Mouse (Mus musculus) hindbrain, postnatal 0 days (tissue): ENCODE measurements around the gene Cmtm4. TPM values are rescaled to one million over a fixed set of nuclear protein-coding genes. Genes with fewer than 3 reads are reported as not detected.

Source experiments
- ATAC-seq: fragments of 200-750 bp; cut with Nextera tagmentation; 2 replicates; pipeline ENCODE4 v1.8.0; 2017; ENCODE audit warnings: mild to moderate bottlenecking, moderate TSS enrichment, moderate library complexity
- DNase-seq: peaks from one replicate; pipeline ENCODE4 v3.0.0-alpha.2; 2015; ENCODE audit warnings: low spot score
- H3K27ac ChIP-seq: fragments of 300-500 bp; sonication (generic); 2 replicates; pipeline ENCODE4 v1.5.1; 2014; ENCODE audit warnings: mild to moderate bottlenecking
- H3K27me3 ChIP-seq: fragments of 300-500 bp; sonication (generic); 2 replicates; pipeline ENCODE4 v1.6.1; 2014; ENCODE audit warnings: low read length, mixed read lengths; ENCODE audit not compliant: insufficient read depth
- H3K36me3 ChIP-seq: fragments of 300-500 bp; sonication (generic); 2 replicates; pipeline ENCODE4 v1.6.1; 2014; ENCODE audit warnings: low read length, mixed read lengths; ENCODE audit not compliant: insufficient read depth
- H3K4me1 ChIP-seq: fragments of 300-500 bp; sonication (generic); 2 replicates; pipeline ENCODE4 v1.6.1; 2014; ENCODE audit warnings: antibody characterized with exemption, low read length, mixed read lengths; ENCODE audit not compliant: insufficient read depth
- H3K4me2 ChIP-seq: fragments of 300-500 bp; sonication (generic); 2 replicates; pipeline ENCODE4 v1.6.1; 2014; ENCODE audit warnings: low read depth, mild to moderate bottlenecking, low read length, moderate library complexity, mixed read lengths
- H3K4me3 ChIP-seq: fragments of 300-500 bp; sonication (generic); 2 replicates; pipeline ENCODE4 v1.5.1; 2014; ENCODE audit warnings: low read length
- H3K9ac ChIP-seq: fragments of 300-500 bp; sonication (generic); replicated peaks from 2 replicates; pipeline ENCODE4 v1.6.1; 2014; ENCODE audit warnings: mild to moderate bottlenecking, low read length, moderate library complexity, mixed read lengths
- H3K9me3 ChIP-seq: fragments of 300-500 bp; sonication (generic); 2 replicates; pipeline ENCODE4 v1.6.1; 2016; ENCODE audit warnings: low read length, mixed read lengths
- CTCF ChIP-seq: IDR thresholded peaks from 2 replicates; pipeline ENCODE4 v1.5.1; 2016; ENCODE audit warnings: antibody characterized with exemption, control low read depth, low read depth
- WGBS: fragments of 180-500 bp; shearing (Covaris S2); extraction: QIAGEN DNeasy Blood & Tissue Kit; methylation state at CpG from one replicate; pipeline ENCODE4 v1.1.7; 2014; 5-methylcytosine and 5-hydroxymethylcytosine counted together
- polyA plus RNA-seq: library from polyadenylated mRNA; unstranded; fragments of >200 nt; fragmentation: Nextera tagmentation; extraction: Ambion mirVana; gene quantifications from 2 replicates; pipeline ENCODE4 v1.2.1, GENCODE M21; 2015
- total RNA-seq: library from RNA; depleted of rRNA; stranded (reverse); fragments of >200 nt; gene quantifications from 2 replicates; pipeline ENCODE4 v1.2.3, GENCODE M21; 2014

Cmtm4 gene
- total and polyA plus RNA-seq, 2 experiments from 2014 or later: 2.7 to 38.4 TPM

- WGBS: 87% methylated on average over 2 of the region's 2 CpGs
- Histone ChIP-seq H3K4me2 (no peak overlapping the region), H3K9ac (no peak overlapping the region), H3K36me3 (no peaks in the 10 kb centered on the region), H3K27me3 (no peaks in the 10 kb centered on the region), H3K9me3 (no peaks in the 10 kb centered on the region), H3K4me3 (no peak overlapping the region), H3K4me1 (peaks cover 6% of the 10 kb centered on the region; the same call in 1 of the 2 replicates), H3K27ac (no peak overlapping the region)
- no peak for TF ChIP-seq CTCF
- ATAC-seq (peak; percentile 45; the same call in 1 of the 2 replicates), DNase-seq (peak; percentile 52)
These were observed 7.6 kb downstream of the Cmtm4 start for GRCm38 (mm10) chr8:104387980-104388379.

GRCm38 (mm10) chr8:104387501-104387900 is 8.1 kb downstream of the Cmtm4 start:
- DNase-seq: no peak
- ATAC-seq: no peak
- no peaks in the 10 kb centered on the region for H3K36me3 ChIP-seq
- H3K4me1 ChIP-seq: peaks cover 11% of the 10 kb centered on the region
- H3K27ac ChIP-seq: no peak overlapping the region; the same call in 1 of the 2 replicates
- H3K4me3 ChIP-seq: no peak overlapping the region
- no peaks in the 10 kb centered on the region for H3K27me3 ChIP-seq
- no peak overlapping the region for H3K4me2 ChIP-seq
- no peak for TF ChIP-seq CTCF
- 62% methylated on average over 7 of the region's 7 CpGs for WGBS
- no peak overlapping the region for H3K9ac ChIP-seq
- no peaks in the 10 kb centered on the region for H3K9me3 ChIP-seq

GRCm38 (mm10) chr8:104386693-104387092 is 8.9 kb downstream of the Cmtm4 start:
- Histone ChIP-seq H3K9me3 (no peaks in the 10 kb centered on the region), H3K9ac (no peak overlapping the region), H3K27me3 (no peaks in the 10 kb centered on the region), H3K4me3 (no peak overlapping the region), H3K4me2 (no peak overlapping the region), H3K4me1 (peaks cover 14% of the 10 kb centered on the region), H3K36me3 (no peaks in the 10 kb centered on the region), H3K27ac (no peak overlapping the region)
- no peak for ATAC-seq
- DNase-seq: no peak
- WGBS: 19% methylated on average over 4 of the region's 4 CpGs
- TF ChIP-seq CTCF: no peak

- Histone ChIP-seq H3K27ac (peak overlapping the region; percentile 41; the same call in 1 of the 2 replicates), H3K27me3 (no peaks in the 10 kb centered on the region), H3K9me3 (no peaks in the 10 kb centered on the region), H3K4me3 (no peak overlapping the region), H3K4me1 (peaks cover 14% of the 10 kb centered on the region), H3K4me2 (no peak overlapping the region), H3K36me3 (no peaks in the 10 kb centered on the region), H3K9ac (no peak overlapping the region)
- TF ChIP-seq CTCF: no peak
- 59% methylated on average over 3 of the region's 3 CpGs for WGBS
- no peak for DNase-seq
- no peak for ATAC-seq
These were observed 11.6 kb downstream of the Cmtm4 start for GRCm38 (mm10) chr8:104383977-104384376.

- H3K27ac ChIP-seq: no peak overlapping the region
- no peak for ATAC-seq
- no peak for TF ChIP-seq CTCF
- no peaks in the 10 kb centered on the region for H3K27me3 ChIP-seq
- no peaks in the 10 kb centered on the region for H3K36me3 ChIP-seq
- H3K9me3 ChIP-seq: no peaks in the 10 kb centered on the region
- H3K4me3 ChIP-seq: no peak overlapping the region
- H3K9ac ChIP-seq: no peak overlapping the region
- peaks cover 14% of the 10 kb centered on the region for H3K4me1 ChIP-seq
- WGBS: 52% methylated on average over 2 of the region's 2 CpGs
- no peak for DNase-seq
- H3K4me2 ChIP-seq: no peak overlapping the region
These were observed 12.3 kb downstream of the Cmtm4 start for GRCm38 (mm10) chr8:104383296-104383695.

GRCm38 (mm10) chr8:104380961-104381411 is 14.6 kb downstream of the Cmtm4 start:
- H3K9ac ChIP-seq: no peak overlapping the region
- 72% methylated on average over 5 of the region's 5 CpGs for WGBS
- ATAC-seq (0 out of 2 replicates have a peak, but pooled peaks have one; percentile 27), DNase-seq (no peak)
- no peak overlapping the region for H3K4me2 ChIP-seq
- H3K4me3 ChIP-seq: no peak overlapping the region
- no peaks in the 10 kb centered on the region for H3K9me3 ChIP-seq
- H3K27me3 ChIP-seq: no peaks in the 10 kb centered on the region
- peaks cover 14% of the 10 kb centered on the region for H3K4me1 ChIP-seq
- H3K36me3 ChIP-seq: no peaks in the 10 kb centered on the region
- TF ChIP-seq CTCF: no peak
- H3K27ac ChIP-seq: peak overlapping the region; percentile 42; the same call in 1 of the 2 replicates

- Histone ChIP-seq H3K4me2 (no peak overlapping the region), H3K36me3 (no peaks in the 10 kb centered on the region), H3K27me3 (no peaks in the 10 kb centered on the region), H3K4me3 (no peak overlapping the region), H3K27ac (no peak overlapping the region), H3K4me1 (peaks cover 18% of the 10 kb centered on the region), H3K9ac (no peak overlapping the region), H3K9me3 (no peaks in the 10 kb centered on the region)
- DNase-seq (no peak), ATAC-seq (no peak)
- TF ChIP-seq CTCF: no peak
- 86% methylated on average over 7 of the region's 7 CpGs for WGBS
These were observed 15.3 kb downstream of the Cmtm4 start for GRCm38 (mm10) chr8:104380269-104380668.
